Mouse (Mus musculus): ENCODE measurements around the gene P3h3.

The P3h3 gene

DNA sequence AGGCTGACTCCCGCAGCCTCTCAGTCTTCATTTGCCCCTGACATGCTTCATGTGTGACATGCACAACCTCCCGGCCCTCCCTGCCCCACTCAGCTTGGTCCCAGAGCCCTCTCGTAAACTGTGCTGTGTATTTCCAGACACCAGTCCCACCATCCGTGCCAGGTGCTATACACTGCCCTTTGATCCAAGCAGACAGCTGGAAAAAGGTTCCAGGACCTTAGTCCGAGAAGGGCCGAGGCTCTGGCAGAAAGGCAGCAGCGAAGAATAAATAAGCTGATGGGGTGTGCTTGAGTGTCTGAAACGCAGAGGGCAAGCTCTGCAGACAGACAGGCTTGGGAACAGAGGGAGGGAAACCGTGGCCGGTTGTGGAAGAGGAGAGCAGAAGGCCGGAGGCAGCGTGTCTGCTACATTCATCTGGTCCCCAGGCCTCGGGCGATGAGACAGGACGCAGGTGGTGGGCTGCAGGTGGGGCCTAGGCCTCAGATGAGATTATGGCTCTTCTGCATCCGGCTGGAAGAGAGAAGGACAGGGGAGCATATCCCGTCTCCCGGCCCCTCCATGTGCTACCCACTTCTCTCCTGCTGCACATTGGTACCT lies 8.3 kb upstream of the P3h3 start:
- peak in 1 of 2 experiments; percentile 35 for DNase-seq (ENCODE audit: low spot score in 2 of 2)

DNA sequence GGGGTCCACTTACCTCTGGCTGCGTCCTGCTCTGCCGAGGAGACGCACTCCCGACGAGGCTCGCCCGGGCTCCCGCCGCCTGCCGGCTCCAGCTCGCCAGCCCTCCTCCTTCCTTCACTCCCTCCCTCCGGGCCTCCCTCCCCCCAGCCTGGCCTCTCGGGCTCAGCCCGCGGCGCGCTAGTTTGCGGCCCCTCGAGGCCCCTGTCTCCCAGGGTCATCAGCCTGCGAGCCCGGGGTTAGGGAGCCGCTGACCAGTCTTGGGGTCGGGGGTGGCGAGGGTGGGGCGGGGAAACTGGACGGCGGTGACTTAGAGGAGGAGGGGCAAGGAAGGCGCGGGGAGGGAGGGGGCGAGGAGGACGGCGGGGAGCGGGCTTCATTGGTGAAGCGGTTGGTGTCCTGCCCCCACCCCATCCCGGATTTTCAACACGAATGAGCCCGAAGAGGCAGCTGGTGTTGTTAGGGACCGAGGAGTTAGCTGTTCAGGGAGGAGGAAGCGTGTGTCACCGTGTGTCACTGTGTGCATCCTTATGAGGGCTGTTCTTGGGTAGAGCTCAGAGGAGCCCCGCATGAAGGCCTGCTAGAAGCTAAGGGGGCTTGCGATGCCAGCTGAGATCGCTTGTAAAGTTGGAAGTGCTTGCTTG lies 6.2 kb upstream of the P3h3 start, which contains the start of gene Gpr162:
Gpr162 (minus strand) TSS at position 326 of the 641 bp plus-strand sequence.
- DNase-seq (ENCODE audit: low spot score in 2 of 2) = peak; percentile 87 to 92

DNA sequence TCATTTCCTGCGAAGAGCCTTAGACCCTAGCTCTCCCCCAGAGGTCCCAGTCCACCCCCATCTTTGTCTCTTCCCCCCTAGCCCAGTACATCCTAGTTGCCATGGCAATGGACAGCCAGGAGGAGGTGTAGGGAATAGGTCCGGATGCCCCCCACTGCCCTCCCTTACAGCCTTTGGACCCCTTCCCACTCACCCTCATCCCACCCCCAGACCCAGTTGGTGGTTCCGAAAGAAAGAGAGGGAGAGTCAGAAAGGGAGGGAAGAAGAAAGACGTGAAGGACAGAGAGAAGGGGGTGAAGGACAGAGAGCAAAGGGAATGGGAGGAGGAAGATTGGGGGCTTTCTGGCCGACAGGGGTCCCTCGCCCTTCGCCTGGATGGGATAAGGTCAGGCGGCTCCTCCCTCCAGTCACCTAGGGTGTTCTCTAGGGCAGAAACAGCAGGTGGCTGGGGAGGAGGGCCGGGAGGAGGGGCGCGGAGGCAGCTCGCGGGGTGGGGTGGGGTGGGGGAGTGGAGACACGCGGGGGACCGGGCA lies 5.6 kb upstream of the P3h3 start:
- peak in 1 of 2 experiments; percentile 62 for DNase-seq (ENCODE audit: low spot score in 2 of 2)

DNA sequence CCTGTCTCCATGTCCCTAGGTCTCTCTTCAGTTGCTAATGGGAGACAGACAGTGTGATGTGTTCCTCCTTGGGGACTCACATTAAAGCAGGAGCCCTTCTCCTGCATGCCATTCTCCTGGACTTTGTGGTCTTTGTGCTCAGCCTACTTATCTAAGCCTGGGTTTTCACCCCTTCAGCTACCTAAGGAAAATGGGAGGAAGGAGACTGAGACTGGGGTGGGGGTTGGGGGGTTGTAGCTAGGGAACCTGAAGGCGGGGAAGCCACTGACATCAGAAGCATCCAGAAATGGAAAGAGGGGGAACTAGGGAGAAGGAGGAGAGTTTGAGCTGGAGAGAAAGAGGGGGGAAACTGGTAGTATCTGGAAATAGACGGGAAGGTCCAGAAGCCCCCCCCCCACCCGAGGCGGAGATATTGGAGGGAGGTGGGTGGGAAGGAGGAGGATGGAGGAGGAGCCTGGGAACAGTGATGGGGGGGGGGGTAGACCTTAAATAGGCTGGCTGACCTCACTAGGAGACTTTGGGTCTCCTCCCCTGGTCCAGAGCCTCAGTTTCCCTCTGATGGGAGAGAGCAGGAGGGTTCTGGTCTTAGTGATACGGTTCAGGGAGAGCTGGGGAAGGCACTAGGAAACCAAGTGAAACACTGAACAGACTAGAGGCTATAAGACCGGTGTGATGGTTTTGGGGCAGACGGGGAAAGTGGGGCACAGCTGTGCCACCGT lies 5.0 kb upstream of the P3h3 start:
- peak; percentile 64 to 74 for DNase-seq (ENCODE audit: low spot score in 2 of 2)

DNA sequence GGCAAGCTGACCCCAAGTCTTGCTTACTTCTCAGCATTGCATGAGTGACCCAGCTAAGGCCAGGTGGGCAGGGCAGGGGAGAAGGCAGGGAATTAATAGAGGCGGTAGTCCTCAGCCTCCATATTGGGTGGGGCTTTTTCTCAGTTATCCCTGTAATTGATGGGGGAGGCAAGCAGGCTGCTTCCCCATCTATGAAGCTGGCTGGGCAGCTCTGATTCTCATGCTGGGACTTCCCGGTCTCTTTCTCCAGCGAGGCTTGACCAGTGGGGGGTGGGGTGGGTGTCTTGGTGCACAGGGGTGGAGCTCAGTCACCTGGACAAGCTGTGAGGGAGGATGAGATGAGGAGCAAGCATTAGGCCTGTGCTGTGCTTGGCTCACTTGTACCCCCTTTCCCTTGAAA lies 4.2 kb upstream of the P3h3 start:
- DNase-seq (ENCODE audit: low spot score in 2 of 2) = peak in 1 of 2 experiments; percentile 46

DNA sequence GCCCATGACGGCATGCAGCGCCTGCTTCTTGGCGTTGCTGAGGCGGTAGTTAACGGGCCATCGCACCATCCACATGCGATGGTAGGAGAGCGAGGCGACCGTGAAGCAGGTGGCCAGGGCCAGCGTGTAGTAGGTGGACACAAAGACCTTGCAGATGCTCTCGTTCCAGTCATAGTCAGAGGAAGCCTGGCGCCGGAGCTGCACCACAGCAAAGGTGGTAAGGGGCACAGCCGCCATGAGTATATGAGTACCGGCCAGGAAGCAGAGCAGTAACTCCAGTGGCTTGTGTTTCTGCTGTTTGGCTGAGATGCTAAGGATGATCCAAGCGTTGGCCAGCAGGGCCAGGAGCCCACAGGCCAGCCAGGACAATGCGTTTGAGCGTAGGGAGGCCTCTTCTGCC lies 3.7 kb upstream of the P3h3 start:
- DNase-seq (ENCODE audit: low spot score in 2 of 2) = peak in 1 of 2 experiments; percentile 56

DNA sequence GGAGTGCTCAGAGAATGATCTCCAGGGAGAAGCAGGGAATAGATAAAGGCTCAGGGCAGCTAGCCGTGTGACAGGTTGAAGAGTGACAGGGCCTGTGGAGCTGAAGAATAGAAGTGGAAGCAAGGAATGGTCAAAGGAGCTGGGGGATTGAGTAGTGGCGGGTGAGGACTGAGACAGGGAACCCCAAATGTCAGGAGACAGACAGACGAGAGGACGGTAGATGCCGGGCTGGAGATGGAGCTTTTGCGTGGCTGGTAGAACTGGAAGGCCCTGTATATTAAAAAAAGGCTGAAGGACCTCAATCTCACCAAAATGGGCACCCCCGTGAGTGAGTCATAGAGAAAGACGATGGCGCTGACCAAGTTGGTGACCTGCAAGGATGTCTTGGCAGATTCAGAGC lies 3.0 kb upstream of the P3h3 start:
- peak in 1 of 2 experiments; percentile 54 for DNase-seq (ENCODE audit: low spot score in 2 of 2)

DNA sequence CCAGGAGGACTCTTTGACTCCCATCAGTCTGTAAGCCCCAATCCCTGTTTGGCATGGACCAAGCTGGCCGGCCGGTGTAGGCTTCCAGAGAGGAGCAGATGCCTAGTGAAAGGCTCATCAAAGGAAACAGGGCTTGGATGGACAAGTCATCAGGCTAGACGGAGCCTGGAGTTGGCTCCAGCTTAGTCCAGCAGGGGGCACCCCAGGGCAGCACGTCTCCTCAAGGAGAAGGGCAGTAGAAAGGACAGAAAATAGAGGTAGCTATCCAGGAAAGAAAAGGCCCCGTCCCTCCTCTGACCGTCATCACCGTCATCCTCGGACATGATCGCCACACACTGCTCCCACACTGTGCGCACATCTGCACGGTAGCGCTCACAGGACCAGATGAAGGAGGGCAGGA lies 2.2 kb upstream of the P3h3 start:
- DNase-seq (ENCODE audit: low spot score in 2 of 2) = peak; percentile 88 to 91

DNA sequence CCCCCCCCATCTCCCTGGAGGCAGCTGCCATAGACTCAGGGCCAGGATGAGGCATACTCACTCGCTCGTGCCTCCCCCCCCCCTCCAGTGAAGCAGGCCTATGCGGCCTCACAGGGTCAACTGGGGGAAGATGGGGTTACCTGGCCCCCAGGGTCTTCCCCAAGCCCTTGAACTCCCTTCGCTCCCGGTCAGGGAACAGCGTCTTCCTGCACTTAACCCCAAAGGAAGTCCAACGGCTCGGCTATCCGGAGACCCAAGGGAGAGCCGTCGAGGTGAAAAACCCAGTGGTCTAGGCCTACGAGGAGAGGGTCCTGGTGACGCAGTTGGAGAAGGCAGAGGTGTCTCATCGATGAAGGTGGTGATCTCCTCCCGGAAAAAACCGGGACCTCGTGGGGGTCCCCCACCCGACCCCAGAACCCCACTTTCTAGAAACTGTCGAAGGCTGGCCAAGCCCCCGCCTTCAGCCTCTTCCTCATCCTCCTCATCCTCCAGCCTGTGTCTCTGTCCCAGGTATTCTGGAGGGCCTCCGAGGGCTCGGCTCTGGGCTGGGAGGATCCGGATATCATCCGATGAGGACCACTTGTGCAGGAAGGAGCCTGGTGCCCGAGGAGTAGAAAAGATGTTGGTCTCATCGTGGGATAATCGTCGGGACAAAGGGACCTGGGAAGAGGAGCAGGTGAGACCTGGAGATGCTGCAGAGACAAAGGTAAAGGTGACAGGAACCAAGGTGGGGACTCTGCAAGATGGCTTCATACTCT lies 1.2 kb upstream of the P3h3 start:
- peak; percentile 25 to 53 for DNase-seq (ENCODE audit: low spot score in 2 of 2)

DNA sequence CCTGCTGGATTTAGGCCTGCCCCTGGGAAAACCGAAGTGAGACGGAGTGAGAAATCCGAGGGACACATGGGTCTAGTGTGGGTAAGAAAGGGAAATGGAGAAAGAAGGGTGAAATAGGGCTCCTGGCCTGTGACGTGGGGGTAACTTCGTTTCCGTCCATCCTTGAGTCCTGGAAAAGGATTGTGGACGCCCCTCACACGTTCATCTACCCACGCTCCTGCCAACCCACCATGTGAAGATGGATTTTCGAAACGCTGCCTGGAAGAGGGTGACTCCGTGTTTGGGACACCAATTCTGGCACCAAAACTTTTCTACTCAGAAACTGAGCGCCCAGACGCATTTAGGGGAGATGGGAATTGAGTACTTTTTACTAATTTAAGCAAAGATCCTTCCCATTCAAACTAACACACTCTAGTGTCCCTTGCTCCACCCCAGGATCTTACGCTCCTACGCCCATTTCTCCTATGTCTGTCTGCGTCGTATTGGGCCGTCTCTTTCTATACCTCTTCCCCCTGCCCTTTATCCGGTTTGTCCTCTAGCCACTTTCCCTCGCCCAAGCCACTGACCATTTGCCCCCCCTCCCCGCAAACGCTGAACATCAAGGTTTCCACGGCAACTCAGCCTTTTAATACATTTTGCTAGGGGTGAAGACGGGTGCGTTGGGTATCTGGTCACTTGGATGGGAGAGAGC lies 433 bp upstream of the P3h3 start:
- peak; percentile 38 to 40 for DNase-seq (ENCODE audit: low spot score in 2 of 2)

DNA sequence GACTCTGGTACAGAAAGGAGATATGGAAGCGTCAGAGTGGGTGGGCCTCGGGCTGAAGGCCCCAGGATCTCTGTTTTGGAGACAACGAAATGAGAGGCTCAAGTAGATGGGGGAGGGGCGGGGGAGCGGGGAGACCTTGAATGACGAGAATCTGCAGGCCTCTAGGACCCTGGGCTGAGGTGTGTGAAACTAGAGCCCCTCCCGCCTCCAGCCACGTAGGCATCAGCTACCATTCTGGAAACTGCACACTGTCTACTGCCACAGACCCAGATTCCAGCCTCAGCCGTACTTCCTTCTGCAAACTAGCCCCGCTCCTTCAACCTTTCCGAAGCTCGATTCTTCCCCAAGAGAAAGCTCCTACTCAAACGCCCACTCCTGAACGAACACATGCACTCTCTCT lies 1.2 kb downstream of the P3h3 start:
- peak; percentile 78 to 88 for DNase-seq (ENCODE audit: low spot score in 2 of 2)

DNA sequence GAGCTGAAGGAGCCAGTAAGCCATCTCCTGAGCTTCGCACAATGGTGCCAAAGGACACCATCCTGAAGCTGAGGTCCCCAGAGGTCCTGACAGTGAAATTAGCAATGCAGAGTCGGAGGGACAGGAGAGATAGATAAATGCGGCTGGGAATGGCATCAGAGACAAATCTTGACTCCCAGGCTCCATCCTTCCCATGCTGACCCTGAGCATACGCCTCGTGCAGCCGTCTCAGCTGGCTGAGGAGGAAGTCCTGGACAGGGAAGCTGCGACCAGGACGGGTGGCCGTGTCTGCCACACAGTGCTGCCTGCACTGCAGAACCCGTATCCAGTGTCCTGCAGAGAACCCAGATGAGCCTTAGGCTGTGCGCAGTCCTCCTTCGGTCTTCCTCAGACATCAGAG lies 2.9 kb downstream of the P3h3 start:
- DNase-seq (ENCODE audit: low spot score in 2 of 2) = peak in 1 of 2 experiments; percentile 35

DNA sequence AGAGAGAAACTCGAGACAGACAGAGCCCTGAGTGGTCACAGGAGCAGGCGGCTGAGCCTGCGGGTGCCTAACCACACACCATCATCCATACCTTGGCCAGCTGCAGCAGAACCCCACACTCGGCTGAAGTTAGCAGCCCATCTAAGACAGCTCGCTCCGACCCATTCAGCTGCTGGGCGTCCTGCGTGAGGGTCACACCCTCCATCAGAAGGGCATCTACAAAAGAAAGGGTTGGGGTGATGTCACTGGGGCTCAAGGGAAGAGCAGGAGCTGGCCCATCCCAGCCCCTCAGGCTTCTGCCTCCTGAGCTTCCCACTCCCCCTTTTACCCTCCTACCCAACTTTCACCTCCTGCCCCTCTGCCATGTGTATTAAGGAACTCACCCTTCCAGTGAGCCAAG lies 7.0 kb downstream of the P3h3 start:
- no peak for DNase-seq (ENCODE audit: low spot score in 2 of 2)

DNA sequence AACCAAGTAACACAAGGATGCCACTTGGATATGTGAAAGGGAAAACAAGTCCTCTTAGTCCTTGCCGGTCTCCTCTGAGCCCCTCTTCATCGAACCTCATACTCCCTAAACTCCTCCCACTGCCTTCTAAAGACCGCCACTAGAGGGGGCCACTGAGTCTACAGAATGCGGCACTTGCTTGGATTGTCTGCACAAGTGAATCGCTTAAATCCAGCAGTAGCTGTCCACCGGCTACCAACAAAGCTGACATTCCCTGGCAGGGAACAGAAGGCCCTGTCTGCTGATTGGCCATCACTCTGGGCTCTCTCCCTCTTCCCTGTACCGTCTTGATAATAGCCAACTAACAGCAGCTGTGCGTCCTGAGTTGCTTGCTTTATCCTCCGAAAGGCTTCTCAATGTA lies 10.2 kb downstream of the P3h3 start:
- DNase-seq (ENCODE audit: low spot score in 2 of 2) = peak; percentile 94 to 96

DNA sequence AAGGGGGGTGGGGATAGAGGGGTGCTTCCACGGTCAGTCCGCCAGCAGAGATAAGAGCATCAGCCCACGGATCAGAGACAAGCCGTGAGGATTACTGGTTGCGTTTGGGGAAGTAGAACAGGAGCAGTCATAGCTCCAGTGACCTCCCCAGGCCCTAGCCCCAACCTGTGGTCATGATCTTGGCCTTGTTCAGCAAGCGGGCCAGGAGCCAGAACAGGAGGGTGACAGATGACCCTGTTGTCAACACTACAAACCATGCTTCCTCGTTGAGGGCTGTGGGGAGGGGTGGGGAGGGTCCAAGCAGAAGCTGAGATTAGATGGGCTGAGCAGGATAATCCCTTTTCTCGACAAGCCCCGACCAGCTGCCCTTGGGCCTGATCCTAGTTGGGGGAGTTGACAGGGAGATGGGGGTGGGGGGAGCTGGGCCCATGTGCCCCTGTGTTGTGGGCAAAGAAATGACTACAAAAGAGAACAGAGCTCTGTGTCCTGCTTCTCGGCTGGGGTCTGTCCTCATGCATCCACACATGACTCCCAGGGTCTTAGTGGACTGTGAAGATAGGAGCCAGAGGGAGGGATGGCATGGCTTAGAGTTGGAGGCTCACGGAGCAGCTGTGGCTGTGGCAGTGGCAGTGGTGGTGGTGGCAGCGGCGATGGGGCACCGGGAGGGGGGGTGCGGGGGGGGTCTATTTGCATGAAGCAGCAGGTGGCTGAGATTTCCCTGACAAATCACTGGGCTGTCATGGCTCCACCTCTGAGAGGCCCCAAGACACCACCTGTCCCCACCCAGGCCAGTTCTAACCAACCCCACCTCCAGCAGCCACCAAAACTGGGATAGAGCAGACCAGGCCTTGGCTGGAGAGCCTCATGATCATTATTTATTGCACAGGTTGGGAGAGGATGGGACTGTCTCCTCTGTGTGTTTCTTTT lies 17.0 kb downstream of the P3h3 start, which contains the start of gene Gnb3:
Gnb3 (minus strand) TSS at position 35 of the 927 bp plus-strand sequence.
- DNase-seq (ENCODE audit: low spot score in 2 of 2) = no peak

DNA sequence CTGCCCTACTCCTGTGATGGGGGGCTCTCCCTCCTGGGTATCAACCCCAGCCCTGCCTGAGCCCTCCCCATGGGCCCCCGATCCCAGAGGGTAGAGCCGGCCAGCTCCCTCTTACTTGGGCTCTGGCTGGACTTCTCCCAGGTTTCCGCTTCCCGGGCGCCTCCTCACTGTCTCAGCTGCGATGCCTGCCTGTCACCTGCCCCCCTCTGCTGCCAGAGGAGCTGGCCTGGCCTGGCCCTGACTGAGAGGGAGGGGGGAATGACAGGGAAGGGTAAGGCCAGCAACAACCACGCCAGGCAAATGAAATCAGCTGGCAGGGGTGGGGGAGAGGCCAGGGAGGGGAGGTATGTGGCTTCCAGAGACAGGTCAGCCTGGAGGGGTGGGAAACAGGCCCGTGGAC lies 17.7 kb downstream of the P3h3 start:
- DNase-seq (ENCODE audit: low spot score in 2 of 2) = no peak

DNA sequence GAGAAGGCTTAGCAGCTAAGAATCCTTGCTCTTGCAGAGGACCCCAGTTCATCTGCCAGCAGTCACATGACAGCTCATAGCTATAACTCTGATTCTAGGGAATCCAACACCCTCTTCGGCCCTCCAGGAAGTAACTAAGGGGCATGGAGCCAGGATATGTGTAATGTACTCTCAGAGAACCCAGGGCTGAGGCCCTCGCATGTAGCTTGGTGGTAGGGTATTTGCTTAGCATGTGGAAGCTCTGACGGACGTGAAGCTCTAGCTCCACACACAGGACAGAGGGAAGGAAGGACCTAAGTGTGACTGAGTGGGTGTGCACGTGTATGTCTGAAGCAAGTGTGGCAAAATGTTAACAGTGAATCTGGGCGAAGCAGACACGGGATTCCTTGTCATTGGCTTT lies 21.1 kb downstream of the P3h3 start:
- no peak for DNase-seq (ENCODE audit: low spot score in 2 of 2)

DNA sequence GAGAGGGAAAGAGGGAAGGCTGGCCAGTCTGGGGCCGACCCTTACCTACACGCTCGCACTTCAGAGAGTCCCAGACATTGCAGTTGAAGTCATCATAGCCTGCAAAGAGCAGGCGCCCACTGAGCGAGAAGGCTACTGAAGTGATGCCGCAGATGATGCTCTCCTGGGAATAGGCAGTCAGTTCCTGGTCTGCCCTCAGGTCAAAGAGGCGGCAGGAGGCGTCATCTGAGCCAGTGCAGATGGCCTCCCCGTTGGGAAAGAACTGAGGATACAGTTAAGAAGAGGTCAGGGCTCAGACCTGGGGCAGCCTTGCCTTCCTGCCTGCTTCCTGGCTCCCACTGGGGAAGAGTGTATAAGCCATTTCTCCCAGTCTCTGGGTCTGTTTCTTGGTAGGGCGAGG lies 22.0 kb downstream of the P3h3 start:
- DNase-seq (ENCODE audit: low spot score in 2 of 2) = no peak

DNA sequence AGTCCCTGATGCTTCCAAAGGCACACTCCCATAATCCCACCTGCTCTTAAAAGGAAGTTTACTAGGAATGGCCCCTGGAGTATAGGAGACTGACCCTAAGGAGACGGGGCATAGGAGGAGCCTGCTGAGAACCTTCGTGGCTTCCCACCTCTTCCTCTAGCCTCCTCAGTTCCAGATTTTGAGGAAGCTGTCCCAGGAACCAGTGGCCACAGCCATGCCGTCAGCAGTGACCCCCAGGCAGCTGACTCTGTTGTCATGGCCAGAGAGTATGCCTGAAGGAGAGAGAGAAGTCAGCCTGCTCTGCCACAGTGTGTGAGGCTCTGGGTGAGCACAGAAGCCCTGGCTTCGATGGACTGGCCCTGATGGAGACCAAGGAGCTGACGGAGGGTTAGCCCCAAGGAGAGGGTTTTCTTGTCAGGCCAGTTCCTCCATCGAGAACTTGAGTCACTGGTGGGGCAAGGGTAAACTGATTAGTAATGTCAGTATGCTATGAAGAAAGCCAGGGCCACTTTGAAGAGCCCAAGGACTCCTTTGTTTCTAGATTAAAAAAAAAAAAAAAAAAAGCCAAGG lies 23.0 kb downstream of the P3h3 start:
- no peak for DNase-seq (ENCODE audit: low spot score in 2 of 2)

DNA sequence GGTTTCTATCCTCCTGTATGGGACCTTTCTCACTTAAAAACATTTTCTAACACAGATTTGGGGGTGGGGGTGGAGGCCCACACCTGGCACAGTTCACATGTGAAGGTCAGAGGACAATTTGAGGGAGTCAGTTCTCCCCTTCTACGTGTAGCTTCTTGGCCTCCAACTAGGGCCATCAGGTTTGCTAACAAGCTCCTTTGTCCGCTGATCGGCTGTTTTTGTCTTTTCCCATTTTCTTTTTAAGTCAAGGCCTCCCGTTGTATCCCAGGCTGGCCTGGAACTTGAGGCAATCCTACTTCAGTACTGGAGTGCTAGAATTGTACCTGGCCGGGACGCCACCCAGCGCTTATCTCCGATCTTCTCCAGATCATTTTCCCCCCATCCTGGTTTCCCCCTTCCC lies 25.9 kb downstream of the P3h3 start:
- DNase-seq (ENCODE audit: low spot score in 2 of 2) = no peak
